Mouse (Mus musculus) intestine, embryonic 15.5 days (tissue): ENCODE measurements around the gene Higd1a. TPM values are rescaled to one million over a fixed set of nuclear protein-coding genes. Genes with fewer than 3 reads are reported as not detected.

Experiments used
- ATAC-seq: fragments of 200-750 bp; cut with Nextera tagmentation; 2 replicates; pipeline ENCODE4 v1.8.0; 2017; ENCODE audit warnings: moderate TSS enrichment, moderate library complexity
- H3K27ac ChIP-seq: fragments of 300-500 bp; sonication (generic); 2 replicates; pipeline ENCODE4 v1.5.1; 2015; ENCODE audit warnings: mild to moderate bottlenecking, inconsistent platforms
- H3K27me3 ChIP-seq: fragments of 300-500 bp; sonication (generic); replicated peaks from 2 replicates; pipeline ENCODE4 v1.6.1; 2015; ENCODE audit warnings: inconsistent platforms
- H3K36me3 ChIP-seq: fragments of 300-500 bp; sonication (generic); 2 replicates; pipeline ENCODE4 v1.6.1; 2015; ENCODE audit warnings: inconsistent platforms
- H3K4me1 ChIP-seq: fragments of 300-500 bp; sonication (generic); replicated peaks from 2 replicates; pipeline ENCODE4 v1.6.1; 2015; ENCODE audit warnings: inconsistent platforms
- H3K4me2 ChIP-seq: fragments of 300-500 bp; sonication (generic); replicated peaks from 2 replicates; pipeline ENCODE4 v1.6.1; 2015; ENCODE audit warnings: mild to moderate bottlenecking, inconsistent platforms
- H3K4me3 ChIP-seq: fragments of 300-500 bp; sonication (generic); replicated peaks from 2 replicates; pipeline ENCODE4 v1.5.1; 2015; ENCODE audit warnings: inconsistent platforms
- H3K9ac ChIP-seq: fragments of 300-500 bp; sonication (generic); 2 replicates; pipeline ENCODE4 v1.6.1; 2015; ENCODE audit warnings: inconsistent platforms
- H3K9me3 ChIP-seq: fragments of 300-500 bp; sonication (generic); 2 replicates; pipeline ENCODE4 v1.6.1; 2016; ENCODE audit warnings: inconsistent platforms
- WGBS: fragments of 180-500 bp; shearing (Covaris S2); methylation state at CpG from one replicate; pipeline ENCODE4 v1.1.7; 2015; 5-methylcytosine and 5-hydroxymethylcytosine counted together
- polyA plus RNA-seq: library from polyadenylated mRNA; unstranded; fragments of >200 nt; fragmentation: Nextera tagmentation; extraction: Ambion mirVana; gene quantifications from 2 replicates; pipeline ENCODE4 v1.2.1, GENCODE M21; 2015

Higd1a gene
- polyA plus RNA-seq, 1 experiment from 2014 or later, result 174 TPM

DNA sequence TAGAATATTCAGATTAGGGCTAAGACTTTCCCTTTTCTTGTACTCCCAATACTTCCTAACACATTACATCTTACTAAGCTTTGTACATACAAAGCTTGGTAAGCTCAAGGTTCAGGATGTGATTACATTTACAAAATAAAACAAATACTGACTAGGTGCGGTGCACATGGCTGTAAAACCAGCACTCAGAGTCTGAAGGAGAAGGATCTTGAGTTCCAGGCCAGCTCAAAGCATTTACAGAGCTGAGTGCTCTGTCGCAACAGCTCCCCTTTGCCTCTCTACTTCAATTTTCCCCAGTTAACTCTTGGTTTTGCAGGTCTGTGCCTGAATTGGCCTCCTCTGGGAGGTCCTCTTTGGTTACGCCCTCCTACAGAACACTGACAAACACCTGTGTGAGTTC is 3.9 kb downstream of the Higd1a start:
- WGBS, result 86% methylated on average over 3 of the region's 3 CpGs
- H3K27ac ChIP-seq, result no peak overlapping the region
- H3K27me3 ChIP-seq, result no peaks in the 10 kb centered on the region
- H3K36me3 ChIP-seq, result no peaks in the 10 kb centered on the region
- H3K9me3 ChIP-seq, result no peaks in the 10 kb centered on the region
- H3K9ac ChIP-seq, result no peak overlapping the region
- no peak for ATAC-seq
- H3K4me2 ChIP-seq, result no peak overlapping the region
- no peak overlapping the region for H3K4me3 ChIP-seq
- 0 out of 2 replicates have a peak, but pooled peaks cover 3% of the 10 kb centered on the region for H3K4me1 ChIP-seq

DNA sequence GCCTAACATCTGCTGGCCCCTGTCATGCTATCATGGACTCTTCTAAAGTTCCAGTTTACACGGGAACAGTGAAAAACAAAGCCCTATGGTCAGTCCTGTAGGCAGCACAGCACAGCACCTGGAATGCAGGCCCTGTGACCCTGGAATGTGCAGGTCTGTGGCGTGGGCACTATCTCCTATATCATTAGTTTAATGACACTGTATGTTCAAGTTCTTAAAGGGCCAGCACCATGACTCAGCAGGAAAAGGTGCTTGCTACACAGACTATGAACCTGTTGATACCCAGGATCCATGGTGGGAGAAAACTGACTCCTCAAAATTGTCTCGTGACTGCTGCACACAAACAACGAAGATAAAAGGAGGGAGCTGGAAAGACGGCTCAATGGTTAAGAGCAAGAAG is 10.3 kb downstream of the Higd1a start:
- 67% methylated on average over 5 of the region's 5 CpGs for WGBS
- H3K27me3 ChIP-seq, result no peaks in the 10 kb centered on the region
- H3K4me3 ChIP-seq, result no peak overlapping the region
- H3K36me3 ChIP-seq, result no peaks in the 10 kb centered on the region; the same call in 1 of the 2 replicates
- no peak overlapping the region for H3K4me2 ChIP-seq
- no peaks in the 10 kb centered on the region for H3K4me1 ChIP-seq
- no peaks in the 10 kb centered on the region for H3K9me3 ChIP-seq
- no peak overlapping the region for H3K9ac ChIP-seq
- 0 out of 2 replicates have a peak, but pooled peaks have one; percentile 25 for ATAC-seq
- no peak overlapping the region for H3K27ac ChIP-seq

DNA sequence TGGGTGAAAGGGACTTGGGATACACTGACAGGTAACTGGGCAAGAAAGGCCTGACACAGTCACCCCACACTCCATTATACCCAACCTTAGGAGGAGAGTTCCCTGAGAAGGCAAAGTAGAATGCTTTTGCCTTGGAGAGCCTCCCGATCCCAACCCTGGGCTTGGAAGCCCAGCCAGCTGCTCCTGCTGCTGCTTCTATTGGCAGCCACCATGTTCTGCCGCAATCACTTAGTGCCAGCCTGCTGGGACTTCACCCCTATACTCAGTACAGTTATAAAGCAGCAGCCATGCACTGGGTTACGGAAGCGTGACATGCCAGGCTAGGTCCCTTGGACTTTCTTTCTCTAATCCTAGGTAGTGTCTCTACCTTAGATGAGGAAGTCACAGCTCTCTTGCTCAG is 11.0 kb downstream of the Higd1a start:
- no peak overlapping the region for H3K9ac ChIP-seq
- no peak overlapping the region for H3K4me3 ChIP-seq
- H3K27me3 ChIP-seq, result no peaks in the 10 kb centered on the region
- H3K27ac ChIP-seq, result no peak overlapping the region
- no peaks in the 10 kb centered on the region for H3K4me1 ChIP-seq
- H3K4me2 ChIP-seq, result no peak overlapping the region
- H3K9me3 ChIP-seq, result no peaks in the 10 kb centered on the region
- H3K36me3 ChIP-seq, result no peaks in the 10 kb centered on the region; the same call in 1 of the 2 replicates
- WGBS, result 95% methylated on average over 4 of the region's 4 CpGs
- no peak for ATAC-seq

DNA sequence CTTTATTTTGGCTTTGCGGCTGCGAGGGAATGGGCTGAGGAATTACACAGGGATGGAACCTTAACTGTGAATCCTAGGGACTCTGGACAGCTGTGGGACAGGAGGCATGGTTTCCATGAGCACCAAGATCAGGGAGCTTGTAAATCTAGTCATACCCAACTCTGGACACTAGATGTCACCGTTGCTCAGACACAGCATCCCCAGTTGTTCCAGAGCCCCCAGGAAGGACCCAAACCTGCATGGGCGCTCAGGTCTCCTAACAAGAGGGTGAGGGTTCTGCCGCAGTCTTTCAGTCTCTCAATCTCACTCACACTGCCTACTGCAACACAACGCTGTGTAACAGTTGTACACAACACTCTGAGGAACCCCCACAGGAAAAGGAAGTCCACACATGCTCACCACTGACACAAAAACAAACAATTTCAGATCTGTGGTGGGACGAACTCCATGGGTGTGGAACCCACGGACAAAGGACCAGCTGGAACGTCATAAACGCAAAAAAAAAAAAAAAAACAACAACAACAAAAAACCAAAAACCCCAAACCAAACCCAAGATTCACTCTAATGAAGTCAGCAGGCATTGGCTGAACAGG is 11.5 kb downstream of the Higd1a start:
- Histone ChIP-seq H3K27ac (no peak overlapping the region), H3K9me3 (no peaks in the 10 kb centered on the region), H3K27me3 (no peaks in the 10 kb centered on the region), H3K4me1 (no peaks in the 10 kb centered on the region), H3K4me2 (no peak overlapping the region), H3K9ac (no peak overlapping the region), H3K4me3 (no peak overlapping the region), H3K36me3 (no peaks in the 10 kb centered on the region; the same call in 1 of the 2 replicates)
- WGBS, result 46% methylated on average over 10 of the region's 10 CpGs
- peak; percentile 69 for ATAC-seq

DNA sequence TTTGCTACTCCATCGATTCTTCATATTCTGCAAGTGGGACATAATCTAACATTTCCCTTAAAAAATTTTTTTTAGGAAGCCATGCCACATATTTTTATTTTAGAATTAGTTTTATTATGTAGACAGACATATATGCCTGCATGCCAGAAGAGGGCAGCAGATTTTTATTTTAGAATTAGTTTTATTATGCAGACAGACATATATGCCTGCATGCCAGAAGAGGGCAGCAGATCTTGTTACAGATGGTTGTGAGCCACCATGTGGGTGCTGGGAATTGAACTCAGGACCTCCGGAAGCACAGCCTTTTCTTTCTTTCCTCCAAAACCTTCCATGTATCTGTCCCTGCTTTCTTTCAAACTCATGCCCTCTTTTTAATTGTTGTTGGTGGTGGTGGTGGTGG is 15.2 kb downstream of the Higd1a start:
- ATAC-seq, result no peak

DNA sequence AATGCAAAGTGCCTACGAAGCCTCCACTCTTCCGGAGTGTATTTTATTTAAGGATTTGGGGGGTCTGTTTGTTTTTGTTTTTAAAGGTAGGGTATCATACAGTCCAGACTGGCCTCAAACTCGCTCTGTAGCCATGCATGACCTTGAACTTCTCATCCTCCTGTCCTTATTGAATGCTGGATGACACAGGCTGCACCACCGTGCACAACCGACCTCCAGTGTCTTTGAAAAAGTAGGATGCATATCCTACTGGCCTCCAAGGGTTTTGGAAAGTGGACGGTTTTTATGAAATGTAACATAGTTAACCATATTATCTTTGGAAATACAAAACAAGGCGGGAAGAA is 18.6 kb downstream of the Higd1a start:
- H3K9ac ChIP-seq, result peak overlapping the region; percentile 9
- H3K9me3 ChIP-seq, result 0 out of 2 replicates have a peak, but pooled peaks cover 4% of the 10 kb centered on the region
- WGBS, result 34% methylated on average over 7 of the region's 7 CpGs
- 0 out of 2 replicates have a peak, but pooled peaks cover 6% of the 10 kb centered on the region for H3K4me1 ChIP-seq
- peak overlapping the region; percentile 46 for H3K4me3 ChIP-seq
- ATAC-seq, result peak; percentile 41; the same call in 1 of the 2 replicates
- H3K27ac ChIP-seq, result no peak overlapping the region
- peak overlapping the region; percentile 88 for H3K4me2 ChIP-seq
- no peaks in the 10 kb centered on the region for H3K36me3 ChIP-seq
- no peaks in the 10 kb centered on the region for H3K27me3 ChIP-seq

More for the DNA sequence above, 15.2 kb downstream of the Higd1a start:
- H3K27me3 ChIP-seq, result no peaks in the 10 kb centered on the region
- no peak overlapping the region for H3K4me2 ChIP-seq
- H3K9ac ChIP-seq, result no peak overlapping the region
- no peak overlapping the region for H3K27ac ChIP-seq
- WGBS, result 86% methylated on average over 2 of the region's 2 CpGs
- H3K4me1 ChIP-seq, result 0 out of 2 replicates have a peak, but pooled peaks cover 6% of the 10 kb centered on the region
- H3K9me3 ChIP-seq, result no peaks in the 10 kb centered on the region
- H3K4me3 ChIP-seq, result no peak overlapping the region
- H3K36me3 ChIP-seq, result no peaks in the 10 kb centered on the region

DNA sequence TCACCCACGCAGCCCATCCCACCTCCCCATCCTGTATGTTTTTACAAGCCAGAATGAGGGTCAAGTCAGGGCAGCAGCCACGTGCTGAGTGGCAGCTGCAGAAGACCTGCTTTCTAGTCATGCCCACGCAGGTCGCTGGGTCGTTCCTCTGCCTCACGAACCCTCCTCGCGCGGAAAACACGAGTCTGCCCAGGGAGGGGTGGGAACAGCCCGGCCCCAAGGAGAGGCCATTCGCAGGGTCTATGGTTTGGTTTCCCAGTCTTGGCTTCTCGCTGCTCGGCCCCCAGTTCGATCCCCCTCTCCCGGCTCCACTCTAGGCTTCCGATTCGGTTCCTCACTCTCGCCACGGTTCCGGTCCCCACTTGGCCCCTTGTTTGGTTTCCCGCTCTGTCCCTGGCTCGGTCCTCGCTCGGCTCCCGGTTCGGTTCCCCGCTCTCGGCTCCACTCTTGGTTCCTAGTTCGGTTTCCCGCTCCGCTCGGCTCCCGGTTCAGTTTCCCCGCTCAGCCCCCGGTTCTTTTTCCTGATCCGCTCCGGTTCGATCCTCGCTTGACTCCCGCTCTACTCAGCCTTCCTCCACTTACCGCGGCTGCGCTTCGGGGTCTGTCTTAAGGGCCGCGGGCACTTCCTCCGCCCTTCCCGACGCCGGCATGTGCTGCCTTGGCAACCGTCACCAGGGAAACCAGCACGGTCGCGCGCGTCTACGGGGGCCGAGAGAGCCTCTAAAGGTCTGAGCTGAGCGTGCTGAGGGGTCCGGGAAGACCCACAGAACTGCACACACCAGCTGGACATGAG is 19.1 kb downstream of the Higd1a start, which contains the start of gene Ccdc13:
Gene Ccdc13, minus strand, starts transcription at position 633 of the 793 bp plus-strand sequence.
- WGBS, result 6% methylated on average over 61 of the region's 61 CpGs
- H3K4me1 ChIP-seq, result 0 out of 2 replicates have a peak, but pooled peaks cover 6% of the 10 kb centered on the region
- peak within 1 kb of the TSS; percentile 46 for H3K4me3 ChIP-seq
- no peaks in the 10 kb centered on the region for H3K36me3 ChIP-seq
- H3K9ac ChIP-seq, result peak within 1 kb of the TSS; percentile 9
- 0 out of 2 replicates have a peak, but pooled peaks cover 4% of the 10 kb centered on the region for H3K9me3 ChIP-seq
- H3K4me2 ChIP-seq, result peak within 1 kb of the TSS; percentile 88
- no peak within 1 kb of the TSS for H3K27ac ChIP-seq
- H3K27me3 ChIP-seq, result no peaks in the 10 kb centered on the region
- ATAC-seq, result peak; percentile 86

DNA sequence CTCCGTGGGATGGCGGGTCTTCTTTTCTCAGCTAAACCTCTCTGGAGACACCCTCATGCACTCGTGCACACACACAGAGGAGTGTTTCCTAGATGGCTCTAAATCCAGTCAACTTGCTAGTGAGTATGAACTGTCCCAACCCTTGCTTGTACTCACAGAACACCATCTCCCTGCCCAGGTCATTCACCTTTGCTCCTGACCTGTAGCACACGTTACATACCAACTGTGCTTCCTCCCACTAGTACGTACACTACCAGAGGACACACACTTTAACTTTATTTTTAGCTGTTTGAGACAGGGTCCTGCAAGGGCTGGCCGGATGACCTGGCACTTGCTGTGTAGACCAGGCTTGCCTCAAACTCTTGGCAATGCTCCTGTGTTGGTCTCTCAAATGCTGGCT is 20.2 kb downstream of the Higd1a start:
- H3K9me3 ChIP-seq, result 0 out of 2 replicates have a peak, but pooled peaks cover 4% of the 10 kb centered on the region
- no peak overlapping the region for H3K27ac ChIP-seq
- no peaks in the 10 kb centered on the region for H3K36me3 ChIP-seq
- WGBS, result 87% methylated on average over 6 of the region's 6 CpGs
- H3K4me1 ChIP-seq, result 0 out of 2 replicates have a peak, but pooled peaks cover 6% of the 10 kb centered on the region
- H3K27me3 ChIP-seq, result no peaks in the 10 kb centered on the region
- H3K4me2 ChIP-seq, result no peak overlapping the region
- no peak overlapping the region for H3K4me3 ChIP-seq
- ATAC-seq, result no peak
- H3K9ac ChIP-seq, result no peak overlapping the region

DNA sequence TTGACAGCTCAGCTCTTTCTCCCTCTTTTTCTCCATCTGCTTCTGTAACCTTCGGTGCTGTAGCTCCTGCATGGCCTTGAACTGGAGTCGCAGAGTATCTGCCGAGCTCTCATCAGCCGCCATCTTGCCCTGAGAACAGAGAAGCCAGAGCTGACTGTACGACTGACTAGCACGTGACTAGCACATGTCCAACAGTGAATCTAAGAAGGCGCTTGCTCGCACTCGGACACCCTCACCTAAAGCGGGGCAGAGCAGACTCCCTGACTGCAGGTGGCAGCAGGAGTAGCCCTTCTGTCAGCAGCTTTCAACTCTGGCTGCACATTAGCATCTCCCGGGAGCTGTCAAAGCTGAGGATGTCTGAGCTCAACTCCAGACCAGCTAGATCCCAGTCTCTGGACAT is 24.3 kb downstream of the Higd1a start:
- Histone ChIP-seq H3K9ac (no peak overlapping the region), H3K4me3 (no peak overlapping the region), H3K4me1 (0 out of 2 replicates have a peak, but pooled peaks cover 2% of the 10 kb centered on the region), H3K9me3 (0 out of 2 replicates have a peak, but pooled peaks cover 4% of the 10 kb centered on the region), H3K27ac (no peak overlapping the region), H3K4me2 (no peak overlapping the region), H3K36me3 (no peaks in the 10 kb centered on the region), H3K27me3 (no peaks in the 10 kb centered on the region)
- 75% methylated on average over 11 of the region's 11 CpGs for WGBS
- no peak for ATAC-seq

DNA sequence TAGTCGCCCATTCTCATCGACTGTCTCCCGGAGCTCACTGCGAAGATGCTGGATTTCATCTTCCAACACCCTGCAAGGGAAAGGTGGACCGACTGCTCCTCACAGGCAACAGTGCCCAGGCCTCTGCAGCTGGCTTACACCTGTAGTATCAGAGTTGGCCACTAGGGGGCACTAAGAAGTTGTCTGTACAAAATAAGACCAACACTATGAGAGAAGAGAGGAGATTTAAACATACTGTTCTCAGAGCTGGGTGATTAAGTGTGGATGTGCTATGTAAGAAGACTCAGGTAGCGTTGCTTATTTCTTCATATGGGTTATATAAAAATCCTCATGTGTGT is 27.2 kb downstream of the Higd1a start:
- Histone ChIP-seq H3K9me3 (0 out of 2 replicates have a peak, but pooled peaks cover 4% of the 10 kb centered on the region), H3K4me1 (no peaks in the 10 kb centered on the region), H3K36me3 (no peaks in the 10 kb centered on the region), H3K27ac (no peak overlapping the region), H3K4me3 (no peak overlapping the region), H3K4me2 (no peak overlapping the region), H3K9ac (no peak overlapping the region), H3K27me3 (no peaks in the 10 kb centered on the region)
- ATAC-seq, result peak; percentile 69
- 31% methylated on average over 6 of the region's 6 CpGs for WGBS

DNA sequence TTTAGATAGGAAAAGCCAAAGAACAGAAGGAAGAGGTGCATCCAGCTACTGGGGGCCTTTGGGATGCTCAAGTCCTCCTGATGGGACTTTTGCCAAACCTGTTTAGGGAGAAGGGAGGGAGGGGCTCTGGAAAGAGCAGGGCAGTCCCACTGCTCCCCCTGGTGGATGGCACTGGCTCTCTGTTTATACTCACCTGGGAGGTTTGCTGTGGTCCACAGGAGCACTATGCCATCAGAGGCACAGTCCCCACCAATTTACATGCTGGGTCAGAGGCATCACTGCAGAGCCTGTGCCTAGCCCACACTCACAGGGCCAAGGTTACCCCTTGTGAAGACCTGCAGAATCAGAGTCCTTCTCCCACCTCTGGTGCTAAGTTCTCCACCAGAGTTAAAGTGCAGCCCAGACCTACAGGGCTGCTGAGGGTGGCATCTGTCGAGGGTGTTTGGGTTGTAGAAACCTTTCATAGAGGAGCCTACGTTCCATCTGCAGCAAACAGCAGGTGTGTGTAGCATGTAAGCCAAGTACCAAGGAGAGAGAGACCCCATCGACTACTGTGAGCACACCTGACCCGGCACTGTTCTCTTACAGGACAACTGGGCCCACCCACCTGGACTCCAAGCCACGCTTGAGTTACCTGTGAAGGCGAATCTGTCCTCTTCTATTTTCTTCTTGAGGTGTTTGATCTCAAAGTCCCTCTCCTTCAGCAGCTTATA is 27.8 kb downstream of the Higd1a start:
- no peaks in the 10 kb centered on the region for H3K4me1 ChIP-seq
- H3K36me3 ChIP-seq, result no peaks in the 10 kb centered on the region
- no peak overlapping the region for H3K4me3 ChIP-seq
- no peak overlapping the region for H3K27ac ChIP-seq
- no peak overlapping the region for H3K4me2 ChIP-seq
- H3K27me3 ChIP-seq, result no peaks in the 10 kb centered on the region
- no peak for ATAC-seq
- H3K9ac ChIP-seq, result no peak overlapping the region
- WGBS, result 82% methylated on average over 6 of the region's 6 CpGs
- H3K9me3 ChIP-seq, result 0 out of 2 replicates have a peak, but pooled peaks cover under 1% of the 10 kb centered on the region
